Mouse (Mus musculus) liver, postnatal 0 days (tissue): ENCODE results near the gene Etnk1.

Source experiments
- CTCF ChIP-seq: sonication (generic); IDR thresholded peaks from 2 replicates; pipeline ENCODE4 v1.5.1; 2016; ENCODE audit warnings: antibody characterized with exemption, low read depth
- EP300 ChIP-seq: IDR thresholded peaks from 2 replicates; pipeline ENCODE4 v1.6.1; 2016; ENCODE audit warnings: antibody characterized with exemption, low read depth, mild to moderate bottlenecking

DNA sequence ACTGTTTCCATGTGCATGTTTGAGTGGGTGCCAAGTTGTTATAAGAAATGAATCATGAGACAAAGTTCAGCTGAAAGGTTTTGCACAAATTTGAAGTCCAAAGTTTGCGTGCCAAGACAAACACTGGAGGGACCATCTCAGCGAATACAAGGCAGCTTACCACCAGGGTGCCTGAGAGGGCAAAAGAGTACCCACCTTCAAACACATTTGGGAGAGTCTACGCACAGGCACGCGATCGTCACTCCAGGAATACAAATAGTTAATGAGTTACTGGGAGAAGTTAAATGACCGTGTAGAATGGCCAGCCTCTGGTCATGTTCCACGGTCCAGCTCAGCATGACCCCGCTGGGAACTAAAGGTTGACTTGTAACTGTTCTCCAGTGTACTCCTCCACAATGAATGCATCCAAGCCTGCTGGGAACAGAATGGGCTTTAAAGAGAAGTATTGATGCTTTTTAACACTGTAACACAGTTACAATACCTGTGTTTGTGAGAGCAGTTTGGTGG is 14.6 kb upstream of the Etnk1 start:
- TF ChIP-seq CTCF (no peak), EP300 (peak; percentile 48; the same call in 1 of the 2 replicates)
